Mouse (Mus musculus): ENCODE measurements around the gene Nlgn3. TPM values are rescaled to one million over a fixed set of nuclear protein-coding genes. Genes with fewer than 3 reads are reported as not detected.

The Nlgn3 gene
- polyA plus RNA-seq, 1 experiment from 2014 or later, result 1.7 TPM

DNA sequence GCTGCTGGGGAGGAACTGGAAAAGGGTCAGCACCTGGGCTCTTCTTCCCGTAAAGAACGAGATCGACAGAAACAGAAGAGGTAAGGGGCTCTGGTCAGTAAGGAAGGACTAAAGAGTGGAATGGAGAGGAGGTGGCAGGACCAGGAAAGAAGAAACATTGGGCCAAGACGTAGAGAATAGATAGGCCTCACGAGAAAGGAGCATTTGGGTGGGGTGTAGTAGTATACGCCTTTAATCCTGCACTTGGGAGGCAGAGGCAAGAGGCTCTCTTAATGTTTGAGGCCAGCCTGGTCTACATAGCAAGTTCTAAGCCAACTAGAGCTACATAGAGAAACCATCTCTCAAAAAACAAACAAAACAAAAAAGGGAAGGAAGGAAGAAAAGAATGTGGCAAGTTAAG, 10.5 kb upstream of the Nlgn3 start:
- Histone ChIP-seq H3K27ac (replicated peaks) (no peak overlapping the region), H3K9ac (ENCODE audit: low read length) (no peak overlapping the region), H3K36me3 (ENCODE audit: control insufficient read depth, insufficient read depth, low read length) (peaks cover 3% of the 10 kb centered on the region; the same call in 1 of the 2 replicates), H3K4me1 (replicated peaks; ENCODE audit: control insufficient read depth, insufficient read depth) (no peaks in the 10 kb centered on the region), H3K4me3 (ENCODE audit: low read depth, low read length) (no peak overlapping the region), H3K27me3 (ENCODE audit: control insufficient read depth, insufficient read depth, low read length) (no peaks in the 10 kb centered on the region), H3K9me3 (ENCODE audit: control insufficient read depth, low read length) (no peaks in the 10 kb centered on the region), H3K4me2 (replicated peaks; ENCODE audit: low read depth) (no peak overlapping the region)
- ATAC-seq (ENCODE audit: low FRiP score, low TSS enrichment) (no peak), DNase-seq (ENCODE audit: low spot score) (no peak)
- 94% methylated on average over 6 of the region's 6 CpGs for WGBS
- no peak for TF ChIP-seq EP300 (optimal IDR thresholded peaks at IDR 0.05)
- no peak for TF ChIP-seq CTCF (IDR thresholded peaks at IDR 0.05; ENCODE audit: low read depth)

DNA sequence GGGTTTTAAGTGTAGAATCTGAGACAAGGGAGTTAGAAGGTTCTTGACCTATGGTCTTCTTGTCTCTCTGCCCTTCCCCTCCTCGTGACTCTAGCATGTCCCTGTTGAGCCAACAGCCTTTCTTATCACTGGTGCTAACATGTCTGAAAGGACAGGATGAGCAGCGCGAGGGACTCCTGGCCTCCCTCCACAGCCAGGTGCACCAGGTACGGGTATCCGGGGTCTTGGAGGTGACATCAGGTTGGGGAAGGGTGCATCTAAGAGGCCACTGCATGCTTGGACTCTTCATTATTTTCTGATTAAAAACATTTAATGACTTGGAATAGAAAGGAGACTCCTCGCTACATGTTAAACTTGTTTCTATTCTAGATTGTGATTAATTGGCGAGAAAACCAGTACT, 9.9 kb upstream of the Nlgn3 start:
- TF ChIP-seq CTCF (IDR thresholded peaks at IDR 0.05; ENCODE audit: low read depth) (no peak), EP300 (optimal IDR thresholded peaks at IDR 0.05) (no peak)
- no peaks in the 10 kb centered on the region for H3K9me3 ChIP-seq (ENCODE audit: control insufficient read depth, low read length)
- ATAC-seq (ENCODE audit: low FRiP score, low TSS enrichment) (no peak), DNase-seq (ENCODE audit: low spot score) (no peak)
- H3K36me3 ChIP-seq (ENCODE audit: control insufficient read depth, insufficient read depth, low read length), result peaks cover 3% of the 10 kb centered on the region; the same call in 1 of the 2 replicates
- H3K9ac ChIP-seq (ENCODE audit: low read length), result no peak overlapping the region
- H3K27me3 ChIP-seq (ENCODE audit: control insufficient read depth, insufficient read depth, low read length), result no peaks in the 10 kb centered on the region
- no peak overlapping the region for H3K4me2 ChIP-seq (replicated peaks; ENCODE audit: low read depth)
- H3K4me3 ChIP-seq (ENCODE audit: low read depth, low read length), result no peak overlapping the region
- WGBS, result 93% methylated on average over 7 of the region's 7 CpGs
- no peak overlapping the region for H3K27ac ChIP-seq (replicated peaks)
- H3K4me1 ChIP-seq (replicated peaks; ENCODE audit: control insufficient read depth, insufficient read depth), result no peaks in the 10 kb centered on the region

DNA sequence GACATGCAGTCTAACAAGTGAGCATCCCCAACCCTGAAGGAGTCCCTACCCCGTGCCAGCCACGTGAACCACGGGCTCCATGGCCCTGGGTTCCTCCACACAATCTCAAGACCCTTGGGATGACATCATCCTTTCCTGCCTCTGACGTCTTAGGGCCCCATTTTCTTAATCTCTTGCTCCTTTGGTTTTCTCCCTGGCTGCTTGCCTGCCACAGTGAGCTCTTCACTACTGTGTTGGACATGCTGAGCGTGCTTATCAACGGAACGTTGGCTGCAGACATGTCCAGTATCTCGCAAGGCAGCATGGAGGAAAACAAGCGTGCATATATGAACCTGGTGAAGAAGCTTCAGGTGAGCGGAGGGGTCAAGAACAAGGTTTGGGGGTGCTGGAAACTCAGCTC, 8.9 kb upstream of the Nlgn3 start:
- no peak overlapping the region for H3K4me2 ChIP-seq (replicated peaks; ENCODE audit: low read depth)
- 86% methylated on average over 10 of the region's 10 CpGs for WGBS

DNA sequence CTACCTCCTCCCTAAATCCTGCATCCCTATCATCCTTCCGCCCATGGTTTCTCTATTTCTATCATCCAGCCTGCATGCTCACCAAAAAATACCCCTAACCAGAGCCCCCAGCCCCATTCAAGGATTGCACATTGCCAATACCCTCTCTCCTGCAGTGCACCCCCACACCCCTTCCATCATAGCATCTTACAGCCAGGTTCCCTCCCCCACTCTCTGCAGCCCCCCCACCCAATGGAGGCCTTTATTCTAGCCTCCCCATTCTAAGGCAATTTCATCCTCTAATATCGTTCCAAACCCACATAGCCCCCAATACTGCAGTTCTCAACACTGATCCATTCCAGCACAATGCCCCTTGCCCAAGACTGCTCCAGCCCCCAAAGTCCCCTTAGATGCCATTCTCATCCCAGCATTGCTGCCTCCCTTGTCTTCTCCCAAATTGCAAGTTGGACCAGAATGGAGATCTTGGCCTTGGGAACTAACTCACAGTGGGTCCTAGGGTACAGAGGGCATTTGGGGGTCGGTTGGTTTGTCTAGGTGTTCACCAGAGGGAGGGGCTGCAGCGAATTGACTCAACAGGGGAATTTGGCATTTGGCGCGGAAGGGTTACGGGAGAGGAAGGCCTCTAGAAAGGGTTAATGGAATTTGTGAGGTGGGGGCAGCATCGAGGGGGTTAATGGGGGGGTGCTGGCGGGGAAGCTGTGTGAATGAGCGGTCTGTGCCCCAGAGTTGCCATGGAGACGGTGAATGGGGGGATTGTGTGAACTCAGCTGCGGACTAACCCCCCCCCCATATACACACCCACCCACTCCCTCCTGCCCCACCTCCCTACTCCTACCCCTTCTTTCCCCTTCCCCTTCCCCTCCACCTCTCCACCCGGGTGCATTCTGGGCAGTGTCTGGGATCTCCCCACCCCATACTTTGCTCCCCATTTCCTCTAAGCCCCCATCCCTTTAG, 782 bp downstream of the Nlgn3 start:
- no peaks in the 10 kb centered on the region for H3K27me3 ChIP-seq (ENCODE audit: control insufficient read depth, insufficient read depth, low read length)
- ATAC-seq (ENCODE audit: low FRiP score, low TSS enrichment) (peak; percentile 13; the same call in 1 of the 2 replicates), DNase-seq (ENCODE audit: low spot score) (no peak)
- H3K4me3 ChIP-seq (ENCODE audit: low read depth, low read length), result peak overlapping the region; percentile 27
- H3K4me2 ChIP-seq (replicated peaks; ENCODE audit: low read depth), result peak overlapping the region; percentile 54
- H3K9me3 ChIP-seq (ENCODE audit: control insufficient read depth, low read length), result no peaks in the 10 kb centered on the region
- WGBS, result 18% methylated on average over 11 of the region's 13 CpGs
- no peaks in the 10 kb centered on the region for H3K36me3 ChIP-seq (ENCODE audit: control insufficient read depth, insufficient read depth, low read length)
- no peak overlapping the region for H3K27ac ChIP-seq (replicated peaks)
- H3K4me1 ChIP-seq (replicated peaks; ENCODE audit: control insufficient read depth, insufficient read depth), result no peaks in the 10 kb centered on the region
- peak overlapping the region; percentile 27; the same call in 1 of the 2 replicates for H3K9ac ChIP-seq (ENCODE audit: low read length)
- no peak for TF ChIP-seq CTCF (IDR thresholded peaks at IDR 0.05; ENCODE audit: low read depth)
- TF ChIP-seq EP300 (optimal IDR thresholded peaks at IDR 0.05), result no peak

More for the DNA sequence above, 8.9 kb upstream of the Nlgn3 start:
- no peak overlapping the region for H3K9ac ChIP-seq (ENCODE audit: low read length)
- H3K36me3 ChIP-seq (ENCODE audit: control insufficient read depth, insufficient read depth, low read length), result peaks cover 3% of the 10 kb centered on the region; the same call in 1 of the 2 replicates
- TF ChIP-seq EP300 (optimal IDR thresholded peaks at IDR 0.05) (no peak), CTCF (IDR thresholded peaks at IDR 0.05; ENCODE audit: low read depth) (no peak)
- H3K4me3 ChIP-seq (ENCODE audit: low read depth, low read length), result no peak overlapping the region
- H3K27ac ChIP-seq (replicated peaks), result no peak overlapping the region
- no peaks in the 10 kb centered on the region for H3K27me3 ChIP-seq (ENCODE audit: control insufficient read depth, insufficient read depth, low read length)
- DNase-seq (ENCODE audit: low spot score) (no peak), ATAC-seq (ENCODE audit: low FRiP score, low TSS enrichment) (no peak)
- no peaks in the 10 kb centered on the region for H3K4me1 ChIP-seq (replicated peaks; ENCODE audit: control insufficient read depth, insufficient read depth)
- H3K9me3 ChIP-seq (ENCODE audit: control insufficient read depth, low read length), result no peaks in the 10 kb centered on the region

DNA sequence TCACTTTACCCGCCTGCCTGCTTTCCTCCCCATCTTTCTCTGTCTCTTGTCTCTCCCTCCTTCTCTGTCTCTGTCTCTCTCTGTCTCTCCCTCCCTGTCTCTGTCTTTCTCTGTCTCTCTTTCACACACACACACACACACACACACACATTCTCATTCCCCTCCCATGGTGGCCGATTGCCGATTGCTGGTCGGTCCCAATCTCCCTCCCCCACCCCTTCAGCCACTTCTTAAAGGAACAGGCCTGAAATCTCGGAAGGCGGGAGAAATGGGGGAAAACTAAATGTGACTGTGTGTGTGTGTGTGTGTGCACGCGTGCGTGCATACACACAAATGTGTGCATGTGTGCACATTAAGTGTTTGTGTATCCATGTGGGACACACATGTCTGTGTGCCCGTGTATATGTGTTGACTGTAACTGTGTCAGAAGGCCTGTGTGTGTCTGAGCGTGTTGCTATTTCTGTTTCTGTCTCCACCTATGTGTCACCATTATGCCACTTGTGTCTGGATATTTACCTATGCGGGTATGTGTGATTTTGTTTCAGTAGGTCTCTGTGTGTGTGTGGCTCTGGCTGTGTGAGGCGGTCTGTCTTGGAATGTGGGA, 1.6 kb downstream of the Nlgn3 start:
- 32% methylated on average over 13 of the region's 13 CpGs for WGBS
- H3K9ac ChIP-seq (ENCODE audit: low read length), result no peak overlapping the region

More for the DNA sequence above, 1.6 kb downstream of the Nlgn3 start:
- Histone ChIP-seq H3K27me3 (ENCODE audit: control insufficient read depth, insufficient read depth, low read length) (no peaks in the 10 kb centered on the region), H3K4me1 (replicated peaks; ENCODE audit: control insufficient read depth, insufficient read depth) (no peaks in the 10 kb centered on the region), H3K36me3 (ENCODE audit: control insufficient read depth, insufficient read depth, low read length) (no peaks in the 10 kb centered on the region), H3K4me2 (replicated peaks; ENCODE audit: low read depth) (peak overlapping the region; percentile 54), H3K9me3 (ENCODE audit: control insufficient read depth, low read length) (no peaks in the 10 kb centered on the region), H3K4me3 (ENCODE audit: low read depth, low read length) (peak overlapping the region; percentile 13; the same call in 1 of the 2 replicates), H3K27ac (replicated peaks) (no peak overlapping the region)
- TF ChIP-seq EP300 (optimal IDR thresholded peaks at IDR 0.05), result no peak
- no peak for TF ChIP-seq CTCF (IDR thresholded peaks at IDR 0.05; ENCODE audit: low read depth)
- peak; percentile 24; the same call in 1 of the 2 replicates for ATAC-seq (ENCODE audit: low FRiP score, low TSS enrichment)
- DNase-seq (ENCODE audit: low spot score), result peak; percentile 26

All from stomach, postnatal 0 days (tissue).